Mouse (Mus musculus): ENCODE results near the gene Cdrt4.

Gene Cdrt4

DNA sequence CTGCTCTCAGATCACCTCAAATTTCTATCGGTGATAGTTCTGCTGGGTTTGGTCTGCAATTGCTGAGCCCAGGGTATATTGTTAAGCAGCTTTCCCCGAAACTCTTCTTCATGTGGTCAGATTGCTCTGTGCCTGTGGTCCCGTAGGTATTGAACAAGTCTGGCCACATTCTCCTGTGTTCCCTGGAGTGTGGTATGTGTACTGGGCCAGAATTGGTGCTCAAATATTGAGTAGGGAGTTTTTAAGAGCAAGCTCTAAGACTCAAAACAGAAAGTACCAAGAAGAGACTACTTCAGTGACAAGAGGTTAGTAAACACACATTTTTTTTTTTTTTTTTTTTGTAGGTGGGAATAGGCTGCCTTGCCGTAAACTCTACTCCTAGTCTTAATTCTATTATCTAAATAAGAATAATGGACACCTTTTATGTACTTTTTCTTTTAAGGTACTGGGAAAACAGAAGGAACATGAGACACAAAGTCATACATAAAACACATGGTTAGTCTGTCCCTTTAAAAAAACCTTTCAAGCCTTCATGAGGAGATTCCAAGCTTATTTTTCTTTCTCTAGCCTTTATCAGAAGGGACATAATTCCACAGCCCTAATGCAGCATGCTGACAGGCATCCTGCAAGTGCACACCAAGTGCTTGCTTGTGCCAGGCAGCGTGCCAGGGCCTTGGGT is 46.2 kb downstream of the Cdrt4 start:
- no peak for DNase-seq

- DNase-seq: peak; percentile 78
Measured at GRCm38 (mm10) chr11:62997718-62998281, 46.8 kb downstream of the Cdrt4 start.

GRCm38 (mm10) chr11:63000126-63000525 is 49.1 kb downstream of the Cdrt4 start:
- DNase-seq: no peak

GRCm38 (mm10) chr11:63004617-63005016 is 53.6 kb downstream of the Cdrt4 start:
- DNase-seq: no peak

DNA sequence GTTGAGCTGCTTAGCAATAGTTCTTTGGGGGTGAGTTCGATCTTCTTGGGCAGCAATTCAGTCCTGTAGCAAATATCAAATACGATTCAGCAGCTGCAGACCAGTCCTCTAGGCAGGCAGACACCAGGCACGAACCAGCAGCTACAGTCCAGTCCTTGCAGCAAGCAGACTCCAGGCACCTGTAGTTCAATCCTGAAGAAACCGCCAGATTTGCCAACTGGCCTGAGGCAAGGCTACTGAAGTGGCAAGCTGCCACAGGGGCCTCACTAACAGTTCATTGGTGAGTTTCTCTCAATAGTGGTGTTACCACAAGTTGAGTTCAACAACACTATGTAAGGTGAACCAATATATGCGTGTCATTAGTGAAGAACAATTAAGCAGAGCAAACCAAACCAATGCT is 56.4 kb downstream of the Cdrt4 start:
- no peak for DNase-seq

DNA sequence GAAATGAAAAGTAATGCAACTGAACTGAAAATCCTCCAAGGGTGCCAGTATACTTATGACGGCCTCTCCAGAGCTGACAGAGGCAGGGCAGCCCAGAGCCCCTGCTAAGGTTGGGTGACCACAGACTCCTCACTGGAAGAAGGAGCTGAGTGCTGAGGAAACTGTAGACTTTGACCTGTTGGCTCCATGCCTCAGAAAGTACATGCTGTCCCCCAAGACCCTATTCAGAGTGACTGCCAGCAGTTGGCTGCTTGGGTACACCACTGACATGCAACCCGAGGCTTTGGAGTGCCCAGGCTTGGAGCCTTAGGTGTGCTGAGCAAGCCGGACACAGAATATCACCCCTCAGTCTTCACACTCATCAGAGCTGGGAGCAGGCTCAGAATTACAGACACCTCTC is 57.0 kb downstream of the Cdrt4 start:
- DNase-seq: no peak

GRCm38 (mm10) chr11:63009761-63010160 is 58.8 kb downstream of the Cdrt4 start:
- DNase-seq: no peak

DNA sequence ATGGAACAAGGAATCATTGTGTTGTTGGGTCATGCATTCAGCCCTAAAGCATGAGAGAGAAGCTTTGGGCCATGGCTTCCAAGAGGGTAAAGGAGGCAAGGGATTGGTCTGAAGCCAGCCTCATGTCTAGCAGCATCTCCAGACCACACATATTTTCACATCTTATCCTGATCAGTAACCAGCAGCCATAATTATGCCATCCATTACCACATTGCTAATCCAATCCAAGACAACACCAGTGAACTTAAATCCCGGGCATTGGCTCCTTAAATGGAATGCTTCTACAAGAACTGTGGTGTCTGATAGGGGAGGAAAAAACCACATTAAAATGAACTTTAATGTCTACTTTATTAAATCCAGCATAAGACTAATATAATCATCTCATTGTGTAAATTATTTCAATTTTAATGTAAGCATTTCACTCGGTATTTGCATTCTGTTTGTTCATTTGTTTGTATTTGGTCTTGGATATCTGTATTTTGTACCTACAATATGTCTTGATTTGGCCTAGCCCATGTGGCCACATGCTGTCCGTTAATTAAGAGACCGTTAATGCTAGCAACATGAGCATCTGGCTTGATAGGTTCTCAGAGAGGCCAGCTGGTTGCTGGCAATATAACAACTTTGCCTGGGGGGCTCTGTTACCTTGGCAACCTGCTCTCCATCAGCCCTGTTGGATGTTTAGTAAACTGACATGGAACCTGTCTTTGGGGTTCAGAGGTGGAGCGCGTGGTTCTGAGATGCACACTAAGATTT is 66.5 kb downstream of the Cdrt4 start:
- DNase-seq: peak; percentile 87

GRCm38 (mm10) chr11:63018083-63018622 is 67.2 kb downstream of the Cdrt4 start:
- no peak for DNase-seq

DNA sequence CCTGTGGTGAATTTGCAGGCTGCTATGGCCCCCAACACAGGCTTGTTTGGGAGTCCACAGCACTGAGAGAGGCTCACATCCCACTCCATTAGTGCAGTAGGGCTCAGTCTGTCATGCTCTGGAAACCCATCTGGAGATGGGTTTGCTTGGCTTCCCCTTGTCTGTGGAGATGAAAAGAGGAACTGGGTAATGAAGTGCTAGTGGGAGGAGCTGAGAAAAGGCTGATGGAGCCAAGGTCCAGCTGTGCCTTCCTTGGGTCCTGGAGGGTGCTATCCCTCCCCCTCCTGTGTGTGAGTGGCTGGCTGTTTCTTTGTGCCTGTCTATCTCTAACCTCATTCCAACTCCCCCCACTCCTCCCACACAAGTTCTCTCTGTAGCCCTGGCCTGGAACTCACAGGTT is 69.6 kb downstream of the Cdrt4 start:
- DNase-seq: no peak

- DNase-seq: no peak
Measured at GRCm38 (mm10) chr11:63021141-63021806, 70.3 kb downstream of the Cdrt4 start.

DNA sequence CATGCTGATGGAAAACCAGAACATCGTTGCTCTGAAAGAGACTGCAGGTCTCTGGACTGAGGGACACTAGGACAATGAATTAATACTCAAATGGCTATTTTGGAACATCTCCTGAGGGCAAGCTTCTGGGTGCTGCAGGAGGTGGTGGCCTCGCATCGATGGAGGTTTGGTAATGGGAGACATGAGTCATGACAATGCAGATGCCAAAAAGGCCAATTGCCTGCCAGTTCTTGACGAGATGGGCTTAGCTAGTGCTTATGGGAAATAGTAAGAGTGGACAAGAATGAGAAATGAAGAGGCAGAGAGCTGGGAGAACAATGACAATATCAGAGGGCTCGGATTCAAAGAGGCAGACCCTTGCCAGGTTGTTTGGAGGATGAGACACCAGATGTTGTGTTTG is 72.5 kb downstream of the Cdrt4 start:
- no peak for DNase-seq

GRCm38 (mm10) chr11:63024136-63024535 is 73.1 kb downstream of the Cdrt4 start:
- no peak for DNase-seq

- no peak for DNase-seq
Measured at GRCm38 (mm10) chr11:63025476-63025875, 74.5 kb downstream of the Cdrt4 start.

DNA sequence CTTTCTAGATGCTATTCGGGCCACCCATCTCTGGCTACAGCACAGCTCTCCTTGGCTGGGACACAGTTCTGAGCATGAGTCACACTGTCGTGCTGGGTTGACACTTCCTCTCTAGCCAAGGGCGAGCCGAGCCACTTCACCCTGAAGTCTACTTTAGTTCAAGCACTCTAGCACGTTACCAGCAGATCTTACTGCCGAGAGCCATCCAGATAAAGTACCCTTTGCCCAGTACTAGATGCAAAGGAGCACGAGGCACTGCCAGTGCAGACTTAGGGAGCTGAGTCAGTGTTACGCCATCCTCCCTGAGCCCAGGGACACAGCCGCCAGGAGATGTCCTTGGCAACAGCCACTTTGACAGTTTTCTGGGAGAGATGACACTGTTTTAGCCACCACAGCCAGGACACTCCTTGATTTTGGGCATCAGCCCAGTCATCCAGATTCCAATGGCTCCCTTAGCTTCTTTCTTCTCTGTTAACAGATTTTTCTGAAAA is 75.7 kb downstream of the Cdrt4 start:
- DNase-seq: no peak

GRCm38 (mm10) chr11:63028131-63028530 is 77.1 kb downstream of the Cdrt4 start:
- no peak for DNase-seq

GRCm38 (mm10) chr11:63029148-63029714 is 78.2 kb downstream of the Cdrt4 start:
- DNase-seq: no peak

DNA sequence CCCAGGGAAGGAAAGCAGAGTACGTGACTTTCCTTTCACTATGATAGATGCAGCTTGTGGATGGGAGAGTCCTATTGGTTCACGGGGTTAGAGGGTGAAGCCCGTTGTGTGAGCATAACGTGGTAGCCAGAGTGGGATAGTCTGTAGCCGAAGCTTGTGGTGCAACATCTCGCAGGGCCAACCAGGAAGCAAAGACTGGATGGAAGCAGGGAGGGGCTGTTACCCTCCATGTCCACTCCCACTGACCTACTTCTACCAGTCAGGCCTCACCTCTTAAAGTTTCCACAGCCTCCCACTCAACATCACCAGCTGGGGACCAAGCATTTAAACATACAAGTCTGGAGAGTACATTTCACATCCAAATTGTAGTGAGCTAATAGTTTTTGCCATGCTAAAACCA is 78.7 kb downstream of the Cdrt4 start:
- peak; percentile 49 for DNase-seq

GRCm38 (mm10) chr11:63035420-63036211 is 84.6 kb downstream of the Cdrt4 start:
- no peak for DNase-seq

DNA sequence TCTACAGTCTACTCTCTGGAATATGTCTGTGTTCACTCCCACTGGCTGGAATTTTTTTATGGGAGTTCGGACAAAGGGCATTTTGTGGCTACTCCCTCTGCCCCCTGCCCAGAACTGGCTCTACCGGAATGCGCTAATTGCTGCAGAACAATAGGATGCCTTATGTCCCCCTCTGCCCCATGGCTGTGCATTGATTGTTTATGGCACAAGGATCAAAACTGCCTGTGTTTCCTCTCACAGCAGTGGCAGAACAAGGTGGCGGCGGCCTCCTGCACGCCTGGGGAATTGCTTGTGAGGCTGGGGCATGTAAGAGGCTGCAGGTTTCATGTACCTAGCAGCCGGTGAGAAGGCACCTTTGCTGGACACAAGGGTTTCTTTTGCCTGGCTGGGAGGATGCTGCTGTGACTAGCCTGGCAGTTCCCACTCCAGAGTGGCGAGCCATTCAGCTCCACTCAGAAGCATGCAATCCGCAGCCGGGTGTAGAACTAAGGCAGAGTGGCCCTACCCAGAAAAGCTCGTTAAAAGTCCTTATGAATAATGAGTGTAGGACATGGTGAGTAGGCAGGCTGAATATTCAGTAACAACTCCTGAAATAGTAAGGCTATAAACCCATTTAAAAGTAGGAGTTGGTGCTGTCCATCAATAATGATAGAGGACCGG is 89.1 kb downstream of the Cdrt4 start:
- DNase-seq: peak; percentile 96
